Mouse (Mus musculus) kidney, postnatal 4 days (tissue): Measurements from ENCODE around the gene Inka1.

Source experiments
- DNase-seq, 2 experiments: peaks; one replicate each; pipeline ENCODE4 v3.0.0; 2021; ENCODE audit warnings: mixed read lengths in 2 of 2

The Inka1 gene

GRCm38 (mm10) chr9:107950460-107951355 is 35.0 kb downstream of the Inka1 start:
- peak; percentile 96 to 97 for DNase-seq

DNA sequence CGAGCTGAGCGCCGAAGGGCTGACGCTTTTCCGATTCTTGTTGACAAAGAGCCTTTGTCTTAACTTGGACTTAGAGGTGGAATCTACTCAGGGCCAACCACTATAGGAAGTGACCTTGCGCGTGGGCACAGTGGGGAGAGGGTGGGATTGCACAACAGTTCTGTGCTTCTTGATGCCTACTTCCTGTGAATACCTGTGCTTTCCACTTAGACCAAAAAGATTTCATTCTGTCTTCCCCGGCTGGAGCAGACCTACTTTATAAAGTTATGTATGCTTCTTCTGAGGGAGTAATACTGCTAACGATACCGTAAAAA is 35.8 kb downstream of the Inka1 start, which contains the start of gene Traip:
TSS of gene Traip (plus strand) at position 215 of the 314 bp plus-strand sequence.
- DNase-seq = no peak

DNA sequence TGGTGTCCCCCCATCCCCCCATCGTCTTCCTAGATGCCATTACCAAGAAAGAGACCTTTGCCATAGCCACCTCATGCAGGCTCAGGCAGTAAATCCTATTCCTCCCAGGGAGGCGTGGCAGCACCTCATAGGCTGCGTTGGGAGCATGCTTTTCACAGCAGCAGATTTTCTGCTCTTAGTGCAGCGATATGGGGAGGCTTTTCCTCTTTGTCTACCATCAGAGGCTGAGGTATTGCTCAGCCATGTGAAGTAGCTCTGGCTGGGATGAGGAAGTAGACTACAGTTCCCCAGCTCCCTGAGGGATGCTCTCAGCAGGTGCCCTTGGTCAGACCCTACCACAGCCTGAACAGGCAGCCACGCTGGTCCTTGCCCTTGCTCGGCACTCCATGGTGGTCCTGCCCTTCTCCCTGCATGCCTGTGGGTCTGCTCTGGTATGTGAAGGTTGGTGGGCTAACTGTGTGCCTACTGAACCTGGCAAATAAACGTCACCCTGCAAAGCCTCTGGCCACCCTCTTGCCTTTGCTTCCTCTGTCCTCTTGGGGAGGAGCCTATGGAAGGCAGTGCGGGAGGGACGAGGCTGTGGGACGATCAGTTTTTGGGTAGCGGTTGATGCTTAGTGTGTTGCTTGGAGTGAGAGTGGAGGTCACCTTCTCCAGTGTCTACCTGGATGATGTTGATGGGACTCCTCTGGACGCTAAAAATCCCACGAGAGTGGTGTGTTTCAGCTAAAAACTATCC is 36.3 kb downstream of the Inka1 start:
- no peak for DNase-seq

DNA sequence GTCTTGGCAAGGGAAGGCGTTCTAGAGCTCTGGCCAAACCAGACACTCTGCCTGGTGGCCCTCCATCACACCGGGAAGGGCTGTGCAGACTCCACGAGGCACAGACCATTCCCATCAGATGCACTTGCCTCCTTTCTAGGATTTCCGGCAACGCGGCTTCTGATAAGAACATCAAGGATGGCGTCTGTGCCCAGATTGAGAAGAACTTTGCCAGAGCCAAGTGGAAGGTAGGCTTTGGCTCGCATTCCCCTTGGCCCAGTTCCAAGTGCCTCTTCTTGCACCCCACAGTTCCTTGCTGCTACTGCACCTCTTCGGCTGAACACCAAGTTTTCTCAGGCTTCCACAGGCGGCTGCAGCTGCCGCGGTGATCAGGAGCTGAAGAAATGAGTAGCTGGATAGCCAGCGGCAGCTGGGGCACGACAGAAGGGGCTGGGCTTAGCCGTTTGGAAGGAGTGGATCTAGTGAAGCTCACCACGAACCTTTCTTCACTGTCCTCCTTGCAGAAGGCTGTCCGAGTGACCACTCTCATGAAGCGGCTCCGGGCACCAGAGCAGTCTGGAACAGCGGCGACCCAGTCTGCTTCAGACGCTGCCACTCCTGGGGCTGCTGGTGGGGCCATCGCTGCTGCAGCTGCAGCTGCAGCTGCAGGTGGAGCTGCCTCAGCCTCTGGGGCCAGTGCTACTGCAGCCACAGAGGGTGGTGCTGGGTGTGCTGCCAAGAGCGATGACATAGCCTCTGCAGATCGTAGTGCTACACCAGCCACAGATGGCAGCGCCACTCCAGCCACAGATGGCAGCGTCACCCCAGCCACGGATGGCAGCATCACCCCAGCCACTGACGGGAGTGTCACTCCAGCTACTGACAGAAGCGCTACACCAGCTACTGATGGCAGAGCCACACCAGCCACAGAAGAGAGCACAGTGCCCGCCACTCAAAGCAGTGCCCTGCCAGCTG is 38.2 kb downstream of the Inka1 start:
- DNase-seq = no peak

- DNase-seq = no peak
Observed at GRCm38 (mm10) chr9:107936831-107937230, 48.8 kb downstream of the Inka1 start.

DNA sequence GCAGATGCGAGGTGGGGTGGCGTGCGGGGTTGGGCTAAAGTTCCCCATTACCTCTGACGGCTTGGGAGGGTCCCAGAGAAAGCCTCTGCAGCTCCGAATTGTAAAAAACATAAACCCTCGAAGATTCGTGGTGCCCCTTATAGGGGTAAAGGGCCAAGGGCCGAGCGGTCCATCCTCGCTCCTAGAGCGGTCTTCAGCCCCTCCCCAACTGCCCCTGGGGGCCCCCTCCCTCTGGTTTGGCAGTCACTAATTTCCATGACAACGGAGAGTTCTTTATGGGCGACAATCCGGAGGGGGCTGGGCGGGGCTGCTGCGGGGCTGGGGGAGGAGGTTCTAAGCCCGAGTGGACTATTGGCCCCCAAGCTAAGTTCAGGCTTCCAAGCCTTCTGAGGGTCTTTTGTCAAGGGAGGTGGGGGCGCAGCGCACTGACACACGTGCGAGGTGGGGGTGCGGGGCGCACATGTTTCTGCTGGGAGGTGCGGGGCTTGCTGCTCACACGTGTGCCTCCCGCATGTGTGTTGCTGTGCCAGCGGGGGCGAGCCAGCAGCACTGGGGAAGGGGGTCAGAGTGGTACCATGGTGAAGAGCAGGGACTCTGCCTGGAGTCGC is 49.4 kb downstream of the Inka1 start:
- DNase-seq = peak; percentile 16 to 19

DNA sequence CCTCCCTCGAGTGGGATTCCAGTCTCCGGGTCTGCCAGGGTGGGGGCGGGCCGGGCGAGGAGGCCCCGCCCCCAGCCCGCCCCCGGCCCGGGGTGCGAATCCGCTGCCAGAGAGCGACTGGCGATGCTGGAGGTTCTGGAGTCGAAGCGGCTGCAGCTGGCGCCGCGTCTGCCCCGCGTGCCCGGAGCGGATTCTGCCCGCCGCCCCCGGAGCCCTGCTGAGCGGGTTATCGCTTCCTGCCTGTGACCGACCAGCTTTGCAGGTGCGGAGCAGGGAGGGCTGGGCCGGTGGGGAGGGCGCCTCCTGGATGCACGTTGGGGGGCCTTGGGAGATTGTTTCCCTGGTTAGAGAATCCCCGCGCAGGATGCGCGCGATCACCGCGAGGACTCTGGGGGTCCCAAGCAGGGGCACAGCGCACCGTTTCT is 49.9 kb downstream of the Inka1 start:
- peak; percentile 31 to 56 for DNase-seq

GRCm38 (mm10) chr9:107935374-107935773 is 50.3 kb downstream of the Inka1 start, which contains the start of gene Camkv:
TSS of gene Camkv (plus strand) at chr9:107935674.
- no peak for DNase-seq
